Mouse (Mus musculus) forebrain, embryonic 10.5 days (tissue): ENCODE results near the gene Tspan6. TPM values are rescaled to one million over a fixed set of nuclear protein-coding genes. Genes with fewer than 3 reads are reported as not detected.
A peak's percentile ranks its signal among the peaks of the same experiment; 100 is the strongest.

Experiments used
- DNase-seq: peaks from one replicate; pipeline ENCODE4 v3.0.0-alpha.2; 2017; ENCODE audit warnings: low spot score; ENCODE audit errors: extremely low spot score
- H3K27ac ChIP-seq: fragments of 300-500 bp; sonication (generic); 2 replicates; pipeline ENCODE4 v1.5.1; 2016; ENCODE audit warnings: mild to moderate bottlenecking
- H3K27me3 ChIP-seq: fragments of 300-500 bp; sonication (generic); 2 replicates; pipeline ENCODE4 v1.6.1; 2016; ENCODE audit warnings: mild to moderate bottlenecking; ENCODE audit not compliant: poor library complexity, severe bottlenecking
- H3K36me3 ChIP-seq: fragments of 300-500 bp; sonication (generic); replicated peaks from 2 replicates; pipeline ENCODE4 v1.6.1; 2016; ENCODE audit warnings: mild to moderate bottlenecking, moderate library complexity
- H3K4me1 ChIP-seq: fragments of 300-500 bp; sonication (generic); 2 replicates; pipeline ENCODE4 v1.6.1; 2016
- H3K4me3 ChIP-seq: fragments of 300-500 bp; sonication (generic); 2 replicates; pipeline ENCODE4 v1.5.1; 2016; ENCODE audit warnings: mild to moderate bottlenecking, moderate library complexity
- H3K9me3 ChIP-seq: fragments of 300-500 bp; sonication (generic); 2 replicates; pipeline ENCODE4 v1.6.1; 2016; ENCODE audit warnings: mild to moderate bottlenecking, moderate library complexity
- WGBS: fragments of 180-500 bp; shearing (Covaris S2); methylation state at CpG from one replicate; pipeline ENCODE4 v1.1.7; 2016; 5-methylcytosine and 5-hydroxymethylcytosine counted together
- polyA plus RNA-seq: library from polyadenylated mRNA; unstranded; fragments of >200 nt; fragmentation: Nextera tagmentation; extraction: Ambion mirVana; gene quantifications from 2 replicates; pipeline ENCODE4 v1.2.1, GENCODE M21; 2016

The Tspan6 gene
- polyA plus RNA-seq, result 219 and 227 TPM in 2 replicates

DNA sequence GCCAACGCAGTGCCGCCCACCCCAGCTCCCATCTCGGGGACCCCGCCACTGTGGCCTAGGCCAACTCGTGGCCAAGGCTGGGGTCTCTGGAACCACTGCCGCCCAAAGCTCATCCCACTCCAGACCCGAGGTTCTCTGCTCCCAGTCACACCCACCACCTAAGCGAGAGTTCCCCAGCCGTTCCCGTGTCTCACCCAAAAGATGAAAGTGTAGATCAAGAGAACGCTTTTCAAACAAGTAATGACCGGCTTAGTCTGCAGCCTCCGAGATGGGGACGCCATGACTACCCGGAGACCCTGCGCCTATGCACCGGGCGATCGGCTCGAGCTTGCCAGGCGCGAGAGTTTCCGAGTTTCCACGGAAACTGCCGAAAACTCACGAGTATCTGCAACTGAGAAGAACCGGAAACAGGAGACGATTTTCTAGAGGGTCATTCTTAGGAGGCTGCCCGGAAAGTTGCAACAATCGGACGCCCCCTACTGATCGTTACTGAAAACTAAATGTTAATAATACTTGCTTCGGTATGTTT lies at the start of gene Tspan6:
Gene Tspan6, minus strand, starts transcription at position 416 of the 529 bp plus-strand sequence.
- no peaks in the 10 kb centered on the region for H3K4me1 ChIP-seq
- H3K36me3 ChIP-seq, result peaks cover 30% of the 10 kb centered on the region
- H3K4me3 ChIP-seq, result peak within 1 kb of the TSS; percentile 62
- H3K27ac ChIP-seq, result peak within 1 kb of the TSS; percentile 91
- DNase-seq, result peak; percentile 79
- 24% methylated on average over 33 of the region's 33 CpGs for WGBS
- no peaks in the 10 kb centered on the region for H3K9me3 ChIP-seq
- H3K27me3 ChIP-seq, result peaks cover 15% of the 10 kb centered on the region

- H3K36me3 ChIP-seq, result no peaks in the 10 kb centered on the region
- H3K4me3 ChIP-seq, result no peak overlapping the region
- no peaks in the 10 kb centered on the region for H3K9me3 ChIP-seq
- WGBS, result 38% methylated on average over 3 of the region's 3 CpGs
- H3K27me3 ChIP-seq, result peaks cover 83% of the 10 kb centered on the region
- no peaks in the 10 kb centered on the region for H3K4me1 ChIP-seq
- no peak overlapping the region for H3K27ac ChIP-seq
- DNase-seq, result peak; percentile 14
Measured at GRCm38 (mm10) chrX:133947427-133947826, 49.2 kb upstream of the Tspan6 start.

DNA sequence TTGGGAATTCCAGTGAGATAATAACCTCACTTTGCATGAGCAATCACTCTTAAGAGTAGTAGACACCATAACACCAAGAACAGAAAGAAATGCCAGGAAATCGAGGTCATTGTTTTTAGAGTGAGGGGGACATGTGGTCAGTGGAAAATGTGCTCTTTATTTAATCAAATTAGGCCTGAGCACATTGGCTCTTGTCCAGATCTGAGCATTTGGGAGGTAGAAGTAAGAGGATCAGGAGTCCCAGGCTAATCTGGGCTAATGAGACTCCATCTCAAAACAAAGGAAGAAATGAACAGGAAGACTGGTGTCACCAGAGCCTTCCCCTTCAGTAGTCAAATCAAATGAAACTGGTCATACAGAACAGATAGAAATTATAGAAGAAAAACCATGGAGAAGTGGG lies 41.3 kb upstream of the Tspan6 start:
- Histone ChIP-seq H3K27me3 (peaks cover 84% of the 10 kb centered on the region), H3K27ac (no peak overlapping the region), H3K9me3 (no peaks in the 10 kb centered on the region), H3K4me1 (no peaks in the 10 kb centered on the region), H3K36me3 (no peaks in the 10 kb centered on the region), H3K4me3 (no peak overlapping the region)
- 40% methylated on average over 1 of the region's 1 CpGs for WGBS
- no peak for DNase-seq

DNA sequence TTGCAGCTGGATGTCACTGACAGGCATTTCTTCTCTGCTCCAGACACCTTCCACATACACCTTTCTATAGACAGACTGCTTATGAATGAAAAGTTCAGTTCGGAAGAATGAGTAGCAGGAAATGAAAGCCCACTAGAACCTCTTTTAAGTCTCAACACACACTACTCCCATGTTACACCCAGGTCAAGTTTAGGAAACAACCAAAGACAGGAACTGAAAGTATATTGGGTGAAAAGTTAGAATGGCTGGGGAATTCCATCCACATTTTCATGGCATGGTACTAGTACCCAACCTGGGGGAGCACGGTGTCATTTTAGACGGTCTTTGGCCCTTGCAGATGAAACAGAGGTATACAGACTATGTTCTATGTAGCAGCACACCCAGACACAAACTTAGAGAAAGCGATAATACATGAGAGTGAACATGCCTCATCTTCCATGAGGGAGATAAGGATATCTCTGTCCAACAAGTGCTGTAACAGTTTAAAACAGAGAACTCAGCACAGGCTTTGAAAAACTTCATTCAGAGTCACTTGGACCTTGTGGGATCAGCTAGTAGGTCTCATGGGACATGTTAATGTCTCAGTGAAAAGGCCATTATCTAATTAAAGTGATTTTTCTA lies 38.5 kb upstream of the Tspan6 start:
- WGBS, result 91% methylated on average over 4 of the region's 4 CpGs
- Histone ChIP-seq H3K9me3 (no peaks in the 10 kb centered on the region), H3K36me3 (no peaks in the 10 kb centered on the region), H3K4me3 (no peak overlapping the region), H3K27me3 (peaks cover 78% of the 10 kb centered on the region), H3K27ac (no peak overlapping the region), H3K4me1 (no peaks in the 10 kb centered on the region)
- DNase-seq, result no peak

DNA sequence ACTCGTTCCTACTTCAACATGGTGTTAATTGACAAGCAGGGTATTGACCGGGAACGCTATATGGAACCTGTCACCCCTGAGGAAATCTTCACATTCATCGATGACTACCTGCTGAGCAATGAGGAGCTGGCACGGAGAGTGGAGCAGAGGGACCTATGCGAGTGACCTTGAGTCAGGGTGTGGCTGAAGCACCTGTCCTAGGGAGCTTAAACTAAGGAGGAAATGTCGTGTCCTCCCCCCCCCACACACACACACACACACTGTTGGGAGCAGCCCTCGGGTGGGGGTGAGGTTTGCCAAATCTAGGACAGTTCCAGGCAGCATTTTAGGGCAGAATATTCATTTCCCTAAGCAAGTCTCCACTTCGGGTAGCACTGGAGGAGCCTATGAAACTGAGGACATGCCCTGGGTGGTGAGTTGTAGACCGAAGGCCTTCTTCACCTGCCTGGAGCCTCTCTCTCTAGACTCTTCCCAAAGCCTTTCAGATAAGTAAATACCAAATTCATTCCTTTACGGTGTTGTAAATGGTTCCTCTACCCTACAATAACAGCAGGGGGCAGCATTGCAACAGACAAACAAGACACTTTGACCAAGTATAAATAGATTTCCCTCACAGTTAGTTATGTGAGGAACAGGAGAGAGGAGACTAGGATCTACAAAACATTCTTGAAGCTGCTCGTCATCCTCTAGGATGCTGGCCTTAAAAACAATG lies 33.2 kb upstream of the Tspan6 start:
- WGBS, result 68% methylated on average over 12 of the region's 12 CpGs
- DNase-seq, result no peak
- peaks cover 74% of the 10 kb centered on the region for H3K27me3 ChIP-seq
- H3K4me1 ChIP-seq, result no peaks in the 10 kb centered on the region
- no peaks in the 10 kb centered on the region for H3K9me3 ChIP-seq
- no peak overlapping the region for H3K4me3 ChIP-seq
- no peaks in the 10 kb centered on the region for H3K36me3 ChIP-seq
- no peak overlapping the region for H3K27ac ChIP-seq

DNA sequence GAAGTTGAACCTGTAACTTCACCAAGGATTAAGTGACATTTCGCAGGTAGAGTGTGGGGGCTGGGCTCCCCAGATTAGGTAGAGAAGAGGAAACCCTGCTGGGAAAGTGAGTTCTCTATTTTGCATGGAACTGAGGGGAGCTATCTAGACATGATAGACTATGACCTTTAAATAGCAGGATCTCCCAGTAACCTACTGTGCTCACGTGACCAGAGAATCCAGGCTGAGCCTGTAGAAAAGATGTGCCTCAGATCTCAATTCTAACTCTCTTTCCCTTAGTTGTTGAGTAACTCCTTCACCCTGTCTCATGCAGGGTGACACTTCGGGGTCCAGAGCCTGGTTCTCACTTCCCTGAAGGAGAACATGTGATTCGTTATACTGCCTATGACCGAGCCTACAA lies 28.5 kb upstream of the Tspan6 start:
- Histone ChIP-seq H3K9me3 (no peaks in the 10 kb centered on the region), H3K27ac (no peak overlapping the region), H3K36me3 (no peaks in the 10 kb centered on the region), H3K27me3 (peaks cover 58% of the 10 kb centered on the region), H3K4me3 (no peak overlapping the region), H3K4me1 (no peaks in the 10 kb centered on the region)
- 87% methylated on average over 5 of the region's 5 CpGs for WGBS
- DNase-seq, result no peak

DNA sequence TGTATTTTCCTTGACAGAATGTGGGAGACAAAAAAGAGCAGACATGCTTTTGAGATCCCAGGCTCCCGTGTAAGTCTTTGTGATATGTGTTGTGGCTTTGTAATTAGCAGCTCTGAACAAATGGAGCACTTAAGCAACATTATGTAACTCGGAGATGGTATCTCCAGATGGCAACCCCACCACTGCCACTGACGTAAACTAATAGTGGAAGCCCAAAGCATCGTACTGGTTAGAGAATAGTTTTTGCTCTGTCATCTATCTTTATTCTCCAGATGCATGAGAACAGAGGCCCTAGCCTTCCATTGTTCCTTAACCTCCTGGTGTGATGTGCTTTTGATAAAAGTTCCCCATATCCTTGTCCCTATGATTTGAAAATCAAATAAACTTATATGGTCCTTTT lies 23.0 kb upstream of the Tspan6 start:
- no peak for DNase-seq
- H3K4me1 ChIP-seq, result no peaks in the 10 kb centered on the region
- no peak overlapping the region for H3K27ac ChIP-seq
- no peak overlapping the region for H3K4me3 ChIP-seq
- no peaks in the 10 kb centered on the region for H3K36me3 ChIP-seq
- H3K27me3 ChIP-seq, result peaks cover 62% of the 10 kb centered on the region
- 83% methylated on average over 4 of the region's 4 CpGs for WGBS
- H3K9me3 ChIP-seq, result no peaks in the 10 kb centered on the region

DNA sequence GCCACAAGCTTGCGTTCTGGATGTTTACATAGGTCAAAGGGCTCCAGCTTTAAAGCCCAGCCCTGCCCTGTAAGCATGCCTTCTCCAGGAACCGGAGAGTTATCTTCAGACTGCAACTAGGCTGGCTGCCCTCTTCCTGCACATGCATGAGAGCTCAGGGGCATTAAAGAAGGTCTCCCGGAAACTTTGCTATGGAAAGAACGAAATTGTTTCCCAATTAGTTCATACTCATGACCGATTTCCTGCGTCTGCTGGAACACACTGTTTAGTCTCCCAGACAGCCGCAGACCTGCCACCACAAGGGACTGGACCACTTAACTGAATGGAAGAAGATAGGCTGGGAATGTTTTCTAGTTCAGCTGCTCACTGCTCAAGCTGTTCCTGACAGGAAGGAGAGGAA lies 16.0 kb upstream of the Tspan6 start:
- H3K4me1 ChIP-seq, result peaks cover 8% of the 10 kb centered on the region; the same call in 1 of the 2 replicates
- no peak overlapping the region for H3K4me3 ChIP-seq
- DNase-seq, result no peak
- no peaks in the 10 kb centered on the region for H3K36me3 ChIP-seq
- peaks cover 93% of the 10 kb centered on the region for H3K27me3 ChIP-seq
- WGBS, result 61% methylated on average over 7 of the region's 7 CpGs
- no peak overlapping the region for H3K27ac ChIP-seq
- no peaks in the 10 kb centered on the region for H3K9me3 ChIP-seq

DNA sequence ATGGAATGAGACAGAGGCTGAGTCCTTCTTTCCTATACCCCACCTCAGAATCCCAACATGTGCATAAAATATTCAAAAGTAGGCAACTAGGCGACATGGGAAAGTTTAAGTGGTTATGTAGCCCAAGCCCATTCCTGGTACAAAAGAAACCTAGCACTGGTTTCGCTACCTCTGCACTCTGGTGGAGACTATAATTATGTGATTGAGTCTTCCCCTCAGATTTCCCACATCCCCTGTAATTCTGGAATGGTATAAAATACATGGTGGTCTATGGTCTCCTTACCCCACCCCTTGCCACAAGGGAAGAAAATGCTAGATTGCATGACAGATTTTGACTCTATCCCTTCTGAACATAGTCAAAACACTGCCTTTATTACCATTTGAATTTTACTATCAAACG lies 14.8 kb upstream of the Tspan6 start:
- no peak for DNase-seq
- no peak overlapping the region for H3K4me3 ChIP-seq
- no peak overlapping the region for H3K27ac ChIP-seq
- peaks cover 8% of the 10 kb centered on the region; the same call in 1 of the 2 replicates for H3K4me1 ChIP-seq
- no peaks in the 10 kb centered on the region for H3K36me3 ChIP-seq
- H3K27me3 ChIP-seq, result peaks cover 81% of the 10 kb centered on the region
- H3K9me3 ChIP-seq, result no peaks in the 10 kb centered on the region
- 87% methylated on average over 3 of the region's 3 CpGs for WGBS

DNA sequence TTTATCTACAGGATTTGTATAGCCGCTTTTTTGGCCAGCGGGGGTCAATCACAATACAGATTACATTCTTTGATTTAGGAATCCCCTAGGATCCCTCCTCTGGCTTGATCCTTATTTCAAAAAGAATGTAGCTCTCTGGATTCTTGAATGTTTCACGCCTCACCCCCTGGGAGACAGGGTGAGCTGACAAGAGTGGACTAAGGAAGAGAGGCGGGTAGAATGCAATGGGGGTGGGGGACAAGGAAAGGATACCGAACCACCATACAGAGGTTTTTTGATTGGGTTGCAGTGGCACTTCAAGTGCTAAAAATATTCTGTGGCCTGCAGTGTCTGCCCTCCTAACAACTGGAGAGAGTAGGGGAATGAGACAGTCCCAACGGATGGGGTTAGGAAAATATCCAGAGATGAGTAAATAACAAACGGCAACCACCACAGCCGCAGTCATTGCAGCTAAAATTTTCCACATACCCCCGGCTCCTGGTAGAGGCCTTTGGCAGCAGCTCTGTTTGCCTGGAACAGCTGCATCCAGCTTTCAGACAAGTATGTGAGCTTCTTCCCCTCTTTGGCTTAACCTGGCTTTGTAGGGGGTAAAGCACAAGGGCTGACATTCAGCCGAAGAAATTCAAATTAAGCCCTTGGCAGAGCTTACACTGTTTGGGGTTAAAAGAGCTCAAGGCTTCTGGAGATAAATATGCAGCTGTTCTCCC lies 13.3 kb upstream of the Tspan6 start:
- 35% methylated on average over 10 of the region's 10 CpGs for WGBS
- H3K27me3 ChIP-seq, result peaks cover 70% of the 10 kb centered on the region

GRCm38 (mm10) chrX:133908261-133908660 lies 10.0 kb upstream of the Tspan6 start, which contains the start of gene Srpx2:
TSS of gene Srpx2 (plus strand) at chrX:133908426.
- no peak for DNase-seq
- Histone ChIP-seq H3K27ac (no peak within 1 kb of the TSS), H3K4me3 (no peak within 1 kb of the TSS), H3K27me3 (peaks cover 37% of the 10 kb centered on the region), H3K36me3 (no peaks in the 10 kb centered on the region), H3K9me3 (no peaks in the 10 kb centered on the region), H3K4me1 (peaks cover 8% of the 10 kb centered on the region; the same call in 1 of the 2 replicates)
- 48% methylated on average over 3 of the region's 3 CpGs for WGBS

More for the DNA sequence above, 13.3 kb upstream of the Tspan6 start:
- Histone ChIP-seq H3K27ac (no peak overlapping the region), H3K4me3 (no peak overlapping the region), H3K9me3 (no peaks in the 10 kb centered on the region), H3K36me3 (no peaks in the 10 kb centered on the region), H3K4me1 (peaks cover 8% of the 10 kb centered on the region; the same call in 1 of the 2 replicates)
- DNase-seq, result no peak

DNA sequence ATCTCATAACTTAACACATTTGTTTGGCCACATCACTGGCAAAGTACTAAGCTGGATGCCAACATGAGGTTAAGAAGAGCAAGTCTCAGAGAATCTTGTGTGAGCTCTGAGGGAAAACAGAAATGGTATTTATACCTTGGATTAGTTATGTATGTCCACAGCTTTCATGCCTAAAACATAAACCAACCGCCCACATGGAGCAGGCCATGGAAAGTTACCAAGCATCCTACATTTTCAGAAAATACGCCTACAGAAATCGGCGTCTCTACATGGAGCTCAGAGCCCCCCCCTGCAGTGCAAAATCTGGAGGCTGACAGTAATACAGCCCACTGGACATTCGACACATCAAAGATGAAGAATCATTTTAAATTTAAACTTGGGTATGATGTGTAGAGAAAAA lies 10.1 kb downstream of the Tspan6 start:
- Histone ChIP-seq H3K9me3 (no peaks in the 10 kb centered on the region), H3K27ac (no peak overlapping the region), H3K36me3 (peaks cover 35% of the 10 kb centered on the region), H3K4me3 (no peak overlapping the region), H3K4me1 (no peaks in the 10 kb centered on the region), H3K27me3 (0 out of 2 replicates have a peak, but pooled peaks cover 6% of the 10 kb centered on the region)
- 92% methylated on average over 5 of the region's 5 CpGs for WGBS
- no peak for DNase-seq
